Comparison of ENCODE assay signal across 12 mouse cellular contexts in the genomic region with DNA sequence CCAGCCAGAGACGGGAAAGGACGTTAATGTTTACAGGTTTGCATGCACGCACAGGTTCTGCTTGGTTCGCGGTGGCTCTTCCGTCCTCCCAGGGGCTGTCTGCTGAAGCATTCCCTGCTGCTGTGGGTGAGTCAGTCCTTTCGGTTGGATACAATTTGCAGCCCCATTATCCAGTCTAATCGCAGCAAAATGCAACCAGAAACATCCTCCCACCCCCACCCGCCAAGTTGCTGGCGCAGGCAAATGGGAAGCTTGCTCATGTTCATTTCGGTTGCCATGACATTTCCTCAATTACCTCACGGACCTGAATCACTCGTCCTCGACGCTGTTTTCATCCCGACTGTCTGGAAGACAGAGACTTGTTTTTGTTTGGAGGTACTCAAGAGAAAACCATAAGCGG.
DNase-seq lines count a peak whose midpoint lies in the region; ATAC-seq lines count a peak whose summit lies in the region.
"Had no signal": no experiment of that assay in that cellular context is flagged by ENCODE, and none has a peak within 500 bp of the region (broad histone marks: within the 10 kb centered on the region; RNA-seq: fewer than 3 reads in every experiment).

No protein-coding gene starts in this region.

- DNase-seq in layer of hippocampus, adult 18-20 months (ENCODE audit: low spot score in 2 of 2): peak; percentile 39 to 68
- DNase-seq in layer of hippocampus, adult 9-10 months (ENCODE audit: low spot score): no peak
- peak; percentile 38 for DNase-seq in hindbrain, embryonic 11.5 days (ENCODE audit: low spot score)
- no peak for DNase-seq in midbrain, embryonic 10.5 days (ENCODE audit: low spot score)
- peak; percentile 36 for DNase-seq in right cerebral cortex, postnatal 4 days
- DNase-seq in lung, adult 18-20 months: no peak
- no peak for DNase-seq in kidney, adult 8-10 months
- DNase-seq in adrenal gland, postnatal 10 days: no peak
- DNase-seq: kidney, postnatal 10 days had no signal

- H3K36me3 ChIP-seq in hindbrain, embryonic 11.5 days (ENCODE audit: control insufficient read depth, insufficient read depth, low read length): no peaks in the 10 kb centered on the region
- H3K36me3 ChIP-seq in midbrain, embryonic 10.5 days: no peaks in the 10 kb centered on the region
- H3K36me3 ChIP-seq: embryonic facial prominence, embryonic 12.5 days; heart, embryonic 10.5 days; stomach, embryonic 15.5 days had no signal

- no peaks in the 10 kb centered on the region for H3K4me1 ChIP-seq in hindbrain, embryonic 11.5 days (replicated peaks; ENCODE audit: control insufficient read depth, insufficient read depth, low read length)
- H3K4me1 ChIP-seq in midbrain, embryonic 10.5 days: peaks cover 24% of the 10 kb centered on the region
- H3K4me1 ChIP-seq: embryonic facial prominence, embryonic 12.5 days; heart, embryonic 10.5 days; stomach, embryonic 15.5 days had no signal

- no peaks in the 10 kb centered on the region for H3K27me3 ChIP-seq in hindbrain, embryonic 11.5 days (ENCODE audit: control insufficient read depth, insufficient read depth, low read length)
- H3K27me3 ChIP-seq in midbrain, embryonic 10.5 days (ENCODE audit: low read depth, poor library complexity, severe bottlenecking): no peaks in the 10 kb centered on the region
- H3K27me3 ChIP-seq: embryonic facial prominence, embryonic 12.5 days; stomach, embryonic 15.5 days had no signal

- no peak overlapping the region for H3K4me2 ChIP-seq in hindbrain, embryonic 11.5 days (replicated peaks; ENCODE audit: low read depth, low read length)
- H3K4me2 ChIP-seq: embryonic facial prominence, embryonic 12.5 days; stomach, embryonic 15.5 days had no signal

- H3K9ac ChIP-seq in hindbrain, embryonic 11.5 days (ENCODE audit: low read depth, low read length): no peak overlapping the region
- H3K9ac ChIP-seq: embryonic facial prominence, embryonic 12.5 days; stomach, embryonic 15.5 days had no signal

- no peak overlapping the region for H3K27ac ChIP-seq in hindbrain, embryonic 11.5 days (ENCODE audit: low read depth, low read length)
- peak overlapping the region; percentile 28; the same call in 1 of the 2 replicates for H3K27ac ChIP-seq in midbrain, embryonic 10.5 days (replicated peaks)
- H3K27ac ChIP-seq: embryonic facial prominence, embryonic 12.5 days; heart, embryonic 10.5 days had no signal

- no peak overlapping the region for H3K4me3 ChIP-seq in hindbrain, embryonic 11.5 days (ENCODE audit: low read depth, low read length)
- no peak overlapping the region for H3K4me3 ChIP-seq in midbrain, embryonic 10.5 days
- H3K4me3 ChIP-seq: embryonic facial prominence, embryonic 12.5 days; heart, embryonic 10.5 days; stomach, embryonic 15.5 days had no signal

- WGBS in hindbrain, embryonic 11.5 days: 70% methylated on average over 17 of the region's 17 CpGs
- WGBS in midbrain, embryonic 10.5 days: 79% methylated on average over 17 of the region's 17 CpGs

- H3K9me3 ChIP-seq in hindbrain, embryonic 11.5 days (ENCODE audit: control insufficient read depth, low read length): no peaks in the 10 kb centered on the region
- H3K9me3 ChIP-seq in midbrain, embryonic 10.5 days (replicated peaks): no peaks in the 10 kb centered on the region
- H3K9me3 ChIP-seq: embryonic facial prominence, embryonic 12.5 days; heart, embryonic 10.5 days; stomach, embryonic 15.5 days had no signal

- ATAC-seq in hindbrain, embryonic 11.5 days (ENCODE audit: low FRiP score): peak; percentile 60

Comparison
In these comparisons a context has a peak if more than half of its experiments do, and no peak if none do; other contexts are left out.
1. DNase-seq: peak in layer of hippocampus, adult 18-20 months (2 of 2), hindbrain, embryonic 11.5 days (single experiment) and right cerebral cortex, postnatal 4 days (single experiment); none in layer of hippocampus, adult 9-10 months (single experiment), midbrain, embryonic 10.5 days (single experiment), lung, adult 18-20 months (0 of 2), kidney, adult 8-10 months (0 of 2) and adrenal gland, postnatal 10 days (single experiment).